Mouse (Mus musculus): ENCODE measurements around the gene Sept6. TPM values are rescaled to one million over a fixed set of nuclear protein-coding genes. Genes with fewer than 3 reads are reported as not detected.

Gene Sept6
- total RNA-seq, 1 experiment from 2014 or later: 66.4 TPM

GRCm38 (mm10) chrX:36874178-36874696 lies 117.4 kb downstream of the Sept6 start:
- peak; percentile 86 for ATAC-seq (replicated peaks; ENCODE audit: low read depth, poor library complexity, severe bottlenecking)

GRCm38 (mm10) chrX:36873765-36874164 lies 117.8 kb downstream of the Sept6 start, which contains the start of the genes Ube2a and C330007P06Rik:
Gene Ube2a (plus strand): TSS chrX:36873900.
Gene C330007P06Rik (minus strand): TSS chrX:36874111.
- peak; percentile 24; the same call in 1 of the 2 replicates for ATAC-seq (replicated peaks; ENCODE audit: low read depth, poor library complexity, severe bottlenecking)

GRCm38 (mm10) chrX:36870372-36870771 lies 121.2 kb downstream of the Sept6 start:
- ATAC-seq (replicated peaks; ENCODE audit: low read depth, poor library complexity, severe bottlenecking): peak; percentile 48

GRCm38 (mm10) chrX:36864609-36865328 lies 126.8 kb downstream of the Sept6 start:
- no peak for ATAC-seq (replicated peaks; ENCODE audit: low read depth, poor library complexity, severe bottlenecking)

GRCm38 (mm10) chrX:36863766-36864608 lies 127.6 kb downstream of the Sept6 start:
- ATAC-seq (replicated peaks; ENCODE audit: low read depth, poor library complexity, severe bottlenecking): peak; percentile 100

Other genes starting within 250 kb of the Sept6 start
- gene Slc25a43, start 248.1 kb downstream of the Sept6 start, total RNA-seq (2017): 1.7 TPM in 1 of 2 replicates, not detected in the other
- 896 and 911 TPM in 2 replicates for gene Slc25a5, start 196.1 kb downstream of the Sept6 start, total RNA-seq (2017)
- 13.8 and 19.4 TPM in 2 replicates for gene Ube2a, start 117.9 kb downstream of the Sept6 start, total RNA-seq (2017)
- gene C330007P06Rik, start 117.7 kb downstream of the Sept6 start, total RNA-seq (2017): 55.6 TPM in 2 replicates
- gene Nkrf, start 88.9 kb downstream of the Sept6 start, total RNA-seq (2017): 18.5 and 20.6 TPM in 2 replicates
- gene Sowahd, start 57.1 kb upstream of the Sept6 start, total RNA-seq (2017): not detected in 2 replicates
- 5,370 and 6,793 TPM in 2 replicates for gene Rpl39, start 93.6 kb upstream of the Sept6 start, total RNA-seq (2017)
- 59.5 and 65.3 TPM in 2 replicates for gene Upf3b, start 118.5 kb upstream of the Sept6 start, total RNA-seq (2017)
- gene Nkap, start 135.0 kb upstream of the Sept6 start, total RNA-seq (2017): 47.3 and 57.4 TPM in 2 replicates
- not detected in 2 replicates for gene Akap14, start 177.0 kb upstream of the Sept6 start, total RNA-seq (2017)
- 64.9 and 72.3 TPM in 2 replicates for gene Ndufa1, start 199.4 kb upstream of the Sept6 start, total RNA-seq (2017)
- gene Rnf113a1, start 199.5 kb upstream of the Sept6 start, total RNA-seq (2017): 3.2 and 7.1 TPM in 2 replicates
- gene Gm9, start 219.2 kb upstream of the Sept6 start, total RNA-seq (2017): not detected in 2 replicates
- gene Rhox1, start 230.5 kb upstream of the Sept6 start, total RNA-seq (2017): not detected in 2 replicates

Data from common myeloid progenitor, adult 5-6 weeks (primary cell).